Mouse (Mus musculus): ENCODE data around the gene Ets2.
"Not testable (repeated sequence)": the region's sequence is repeated elsewhere in the genome, so short reads cannot be mapped to it uniquely, and the experiment has no call there.

Ets2 gene

DNA sequence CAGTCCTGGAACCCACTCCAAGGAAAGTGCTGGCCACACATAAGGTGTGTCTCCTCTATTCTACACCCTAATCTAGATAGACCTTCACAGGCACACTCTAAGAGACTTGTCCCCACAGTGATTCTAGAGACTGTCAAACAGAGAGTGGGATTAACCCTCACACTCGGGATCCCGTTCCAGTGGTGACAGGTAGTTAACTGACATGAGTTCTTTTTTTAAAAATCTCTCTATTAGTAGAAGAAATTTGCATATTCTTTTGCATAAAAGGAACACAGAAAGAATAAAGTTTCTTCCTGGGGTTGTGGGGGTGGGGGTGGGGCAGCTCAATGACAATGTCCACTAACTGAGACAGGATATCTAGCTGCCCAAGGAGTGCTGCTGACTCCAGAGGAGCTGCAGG is 32.9 kb downstream of the Ets2 start:
- no peak for DNase-seq (ENCODE audit: low spot score in 2 of 2)

DNA sequence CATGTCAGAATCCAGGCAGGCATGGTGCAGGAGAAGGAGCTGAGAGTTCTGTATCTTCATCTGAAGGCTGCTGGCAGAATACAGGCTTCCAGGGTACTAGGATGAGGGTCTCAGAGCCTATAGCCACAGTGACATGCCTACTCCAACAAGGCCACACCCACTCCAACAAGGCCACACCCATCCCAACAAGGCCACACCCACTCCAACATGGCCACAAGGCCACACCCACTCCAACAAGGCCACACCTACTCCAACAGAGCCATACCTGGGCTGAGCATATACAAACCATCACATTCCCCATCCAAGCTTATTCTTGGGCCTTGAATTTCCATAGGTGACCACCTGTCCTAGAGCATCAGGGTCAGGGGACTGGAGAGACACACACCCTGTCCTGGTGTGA is 34.2 kb downstream of the Ets2 start:
- no peak for DNase-seq (ENCODE audit: low spot score in 2 of 2)

GRCm38 (mm10) chr16:95736470-95736869 is 34.6 kb downstream of the Ets2 start:
- no peak for DNase-seq (ENCODE audit: low spot score in 2 of 2)

DNA sequence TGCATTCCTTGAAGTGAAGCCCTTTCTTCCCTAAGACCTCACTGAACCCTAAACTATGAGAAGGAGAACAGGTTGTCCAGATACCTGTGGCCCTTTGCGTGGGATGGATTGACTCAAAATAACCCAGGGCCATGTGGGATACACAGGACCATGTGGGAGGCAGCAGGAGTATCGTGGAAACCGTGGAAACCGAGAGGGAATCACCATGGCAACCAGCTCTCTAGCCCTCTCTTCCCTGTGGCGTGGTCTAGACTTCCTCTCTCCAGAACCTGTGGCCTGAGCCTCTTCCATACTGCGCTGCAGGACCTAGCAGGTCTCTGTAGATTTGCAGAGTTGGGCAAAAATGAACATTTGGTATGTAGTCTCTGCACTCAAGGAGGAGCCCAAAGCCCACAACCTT is 37.6 kb downstream of the Ets2 start:
- no peak for DNase-seq (ENCODE audit: low spot score in 2 of 2)

GRCm38 (mm10) chr16:95741358-95741757 is 39.5 kb downstream of the Ets2 start:
- peak in 1 of 2 experiments; percentile 48 for DNase-seq (ENCODE audit: low spot score in 2 of 2)

- no peak for DNase-seq (ENCODE audit: low spot score in 2 of 2)
These were observed 40.3 kb downstream of the Ets2 start for GRCm38 (mm10) chr16:95741915-95742739.

DNA sequence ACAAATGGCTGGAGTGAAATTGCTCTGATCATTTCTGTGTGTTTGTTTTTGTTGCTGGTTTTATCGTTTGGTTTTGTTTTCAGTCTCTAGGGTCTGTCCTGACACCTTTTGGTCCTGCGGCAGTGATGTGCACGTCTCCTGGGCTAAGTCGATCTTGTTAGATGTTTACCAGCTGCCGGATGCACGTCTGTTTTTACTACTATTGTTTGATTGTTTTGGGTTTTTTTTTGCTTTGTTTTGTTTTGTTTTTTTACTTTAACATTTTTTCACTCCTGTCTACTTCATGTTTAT is 40.8 kb downstream of the Ets2 start:
- DNase-seq (ENCODE audit: low spot score in 2 of 2), result no peak

DNA sequence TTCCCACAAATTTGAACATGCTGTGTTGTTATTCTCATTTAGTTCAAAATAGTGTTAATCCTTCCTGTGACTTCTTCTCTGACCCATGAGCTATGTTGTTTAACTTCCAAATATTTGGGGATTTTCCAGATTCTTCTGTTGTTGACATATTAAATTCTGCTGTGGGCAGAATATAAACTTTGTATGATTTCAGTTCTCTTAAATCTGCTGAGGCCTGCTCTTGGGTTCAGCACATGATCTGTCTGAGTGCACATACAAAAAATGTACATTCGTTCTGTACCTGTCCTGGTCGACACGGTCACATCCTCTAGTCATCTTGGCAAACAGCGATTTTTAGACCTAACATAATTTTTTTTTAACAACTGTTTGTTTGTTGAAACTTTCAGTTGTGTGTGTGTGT is 41.2 kb downstream of the Ets2 start:
- DNase-seq (ENCODE audit: low spot score in 2 of 2), result no peak

DNA sequence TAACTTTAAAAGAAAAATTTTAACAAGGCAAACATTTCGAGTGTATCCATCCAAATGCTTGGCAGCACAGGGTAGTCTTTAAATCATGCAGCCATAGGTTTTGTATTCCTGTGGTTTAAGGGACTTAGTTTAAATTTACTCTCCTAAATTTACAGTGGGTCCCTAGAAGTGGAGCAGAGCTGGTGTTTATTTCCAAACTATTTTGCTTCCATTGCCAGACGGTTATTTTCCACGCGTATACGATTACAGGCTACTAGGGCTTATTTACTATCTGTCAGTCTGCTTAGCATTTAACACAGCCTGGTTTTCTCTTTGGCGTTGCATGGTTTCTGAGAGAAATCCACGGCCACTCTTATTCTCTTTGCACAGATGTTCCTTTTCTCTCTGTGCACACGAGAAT is 42.9 kb downstream of the Ets2 start:
- no peak for DNase-seq (ENCODE audit: low spot score in 2 of 2)

GRCm38 (mm10) chr16:95745685-95746084 is 43.8 kb downstream of the Ets2 start:
- no peak for DNase-seq (ENCODE audit: low spot score in 2 of 2)

- no peak for DNase-seq (ENCODE audit: low spot score in 2 of 2)
These were observed 44.7 kb downstream of the Ets2 start for GRCm38 (mm10) chr16:95746565-95746964.

DNA sequence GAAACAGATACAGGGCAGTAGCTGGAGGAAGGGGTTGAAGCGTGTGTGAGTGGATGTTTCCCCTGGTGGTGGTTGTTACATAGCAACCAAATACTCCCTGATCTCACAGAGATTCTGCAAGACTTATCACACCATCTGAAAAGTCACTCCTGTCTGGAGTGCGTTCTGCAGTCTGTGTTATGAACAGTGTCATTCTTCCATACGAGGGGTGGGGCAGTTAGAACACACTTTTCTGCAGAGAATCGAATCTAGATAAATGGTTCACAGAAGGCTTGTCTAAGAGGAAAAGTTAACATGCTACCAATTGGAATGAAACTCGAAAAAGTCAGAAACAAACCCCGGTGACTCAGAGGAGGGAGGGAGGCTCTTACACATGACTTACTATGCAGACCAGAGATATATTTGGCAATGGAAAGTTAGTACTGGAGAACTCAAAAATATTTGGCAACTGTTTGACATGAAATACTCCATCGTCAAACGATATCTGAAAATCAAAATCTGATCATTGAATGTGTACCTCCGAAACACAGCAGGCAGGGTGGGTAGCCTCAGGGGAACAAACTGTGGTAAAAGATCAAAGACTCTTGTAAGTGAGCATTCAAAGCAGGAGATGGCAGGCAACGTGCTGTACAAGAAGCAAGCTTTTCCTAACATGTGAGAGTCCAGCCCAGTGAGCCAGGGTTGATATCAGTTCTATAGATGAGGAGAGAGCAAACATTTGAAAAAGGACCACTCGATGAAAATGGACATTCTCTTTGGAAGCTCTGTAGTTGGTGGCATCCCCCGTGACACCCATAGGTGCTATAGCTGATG is 47.6 kb downstream of the Ets2 start:
- no peak for DNase-seq (ENCODE audit: low spot score in 2 of 2)

DNA sequence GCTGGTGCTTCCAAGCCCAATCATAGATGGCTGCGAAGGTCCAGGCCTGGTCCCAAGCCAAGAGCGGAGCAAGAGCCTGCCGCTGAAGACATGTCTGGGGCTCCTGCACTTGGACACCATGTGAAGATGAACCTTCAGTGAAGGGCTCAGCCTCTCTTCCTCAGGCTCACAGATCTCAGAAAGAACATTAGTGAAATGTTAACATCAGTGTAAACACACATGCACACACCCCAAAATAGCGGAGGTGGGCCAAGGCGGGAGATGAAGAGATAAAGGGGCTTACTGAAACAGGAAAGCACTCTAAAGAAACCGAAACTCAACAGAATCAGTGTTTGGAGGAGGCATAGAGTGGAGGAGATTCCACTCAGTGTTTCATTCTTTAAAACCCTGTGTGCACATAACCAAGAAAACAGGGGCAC is 48.3 kb downstream of the Ets2 start:
- DNase-seq (ENCODE audit: low spot score in 2 of 2), result no peak

DNA sequence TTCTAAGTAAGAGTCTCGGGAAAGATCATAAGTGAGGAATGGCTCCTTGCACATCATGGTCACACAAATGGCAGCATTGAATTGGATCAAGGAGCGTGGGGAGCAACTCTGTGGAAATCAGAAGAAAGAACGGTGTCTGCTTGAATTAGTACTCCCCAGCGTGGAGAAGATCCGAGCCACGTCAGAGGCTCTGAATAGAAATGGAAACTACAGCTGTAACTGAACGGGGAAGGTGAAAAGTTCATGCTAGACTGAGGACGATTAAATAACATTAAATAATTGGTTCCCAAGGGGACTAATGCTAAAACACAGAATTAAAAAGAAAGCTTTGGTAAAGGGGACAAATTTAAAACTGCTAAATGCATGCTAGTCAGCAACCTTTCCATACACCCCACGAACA is 50.6 kb downstream of the Ets2 start:
- no peak for DNase-seq (ENCODE audit: low spot score in 2 of 2)

DNA sequence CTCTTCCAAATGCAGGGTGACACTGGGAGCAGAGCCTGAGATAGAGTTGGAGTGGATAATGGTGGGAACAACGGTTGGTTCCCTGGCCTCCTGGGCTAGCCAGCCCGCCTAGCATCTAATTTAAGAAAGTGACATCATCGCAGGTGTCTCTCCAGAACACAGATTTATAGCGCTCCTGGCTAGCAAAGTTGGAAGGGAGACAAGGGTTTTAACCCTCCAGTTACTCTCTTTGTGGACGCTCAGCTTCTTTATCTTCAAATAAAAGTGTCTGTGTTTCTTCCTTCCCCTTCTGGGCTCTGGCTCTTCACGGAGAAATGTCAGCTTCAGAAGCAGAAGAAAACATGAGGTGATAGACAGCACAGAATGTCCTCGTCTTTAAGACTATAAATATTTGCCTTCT is 51.4 kb downstream of the Ets2 start:
- no peak for DNase-seq (ENCODE audit: low spot score in 2 of 2)

DNA sequence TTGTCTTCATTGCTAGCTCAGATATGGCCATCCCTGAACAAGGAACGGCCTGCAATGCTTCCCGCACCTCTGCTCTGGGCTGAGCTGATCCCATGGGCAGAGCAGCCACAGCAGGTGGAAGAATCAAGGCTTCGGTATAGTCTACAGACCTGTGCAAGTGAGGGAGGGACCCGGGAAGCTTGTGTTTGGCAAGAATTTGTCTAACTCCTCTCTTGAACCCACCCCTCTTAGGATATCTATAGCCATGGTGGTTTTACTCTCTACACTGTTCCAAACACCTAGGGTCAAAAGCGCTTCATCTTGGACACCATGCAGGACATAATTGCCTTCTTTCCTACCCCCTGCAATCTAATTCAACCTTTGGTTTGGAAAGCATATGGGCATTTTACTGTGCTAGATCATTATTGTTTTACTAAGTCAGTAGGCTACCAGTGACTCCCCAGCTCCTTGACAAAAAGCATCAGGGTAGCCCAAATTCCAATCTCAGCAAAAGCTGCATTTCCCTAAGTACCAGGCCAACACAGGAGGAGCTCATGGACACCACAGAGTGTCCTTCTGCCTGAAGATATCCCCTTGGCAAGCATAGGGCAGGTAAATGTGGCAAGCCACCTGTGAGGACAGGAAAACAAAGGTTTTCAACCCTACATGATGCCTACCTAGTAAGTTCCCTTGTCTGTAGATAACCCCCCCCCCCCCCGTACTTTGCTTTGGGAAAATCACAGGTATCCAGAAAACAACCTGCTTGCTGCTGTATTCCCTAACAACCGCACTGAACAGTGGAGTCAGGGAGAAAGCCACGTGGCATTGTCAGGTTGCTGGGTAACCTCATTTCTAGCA is 57.5 kb downstream of the Ets2 start:
- no peak for DNase-seq (ENCODE audit: low spot score in 2 of 2)

DNA sequence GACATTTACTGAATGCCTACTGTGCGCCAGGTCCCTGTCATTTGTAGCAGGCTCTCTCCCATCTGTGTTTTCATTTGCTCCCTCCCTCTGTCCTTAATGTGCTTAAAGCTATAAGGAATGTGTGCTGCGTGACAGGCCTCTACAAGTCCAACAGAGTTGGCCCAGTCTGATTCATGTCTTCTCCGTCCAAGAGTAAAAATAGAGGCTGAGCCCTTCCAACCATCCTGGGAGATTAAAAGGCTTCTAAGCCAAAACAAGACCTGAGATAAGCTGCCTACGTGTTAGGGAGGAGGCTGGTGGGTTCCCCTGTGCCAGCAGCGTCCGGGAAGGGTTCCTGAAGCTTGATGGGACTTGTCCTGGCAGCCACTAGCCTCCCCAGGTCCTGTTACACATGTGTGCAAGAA is 58.1 kb downstream of the Ets2 start:
- peak; percentile 40 to 51 for DNase-seq (ENCODE audit: low spot score in 2 of 2)

DNA sequence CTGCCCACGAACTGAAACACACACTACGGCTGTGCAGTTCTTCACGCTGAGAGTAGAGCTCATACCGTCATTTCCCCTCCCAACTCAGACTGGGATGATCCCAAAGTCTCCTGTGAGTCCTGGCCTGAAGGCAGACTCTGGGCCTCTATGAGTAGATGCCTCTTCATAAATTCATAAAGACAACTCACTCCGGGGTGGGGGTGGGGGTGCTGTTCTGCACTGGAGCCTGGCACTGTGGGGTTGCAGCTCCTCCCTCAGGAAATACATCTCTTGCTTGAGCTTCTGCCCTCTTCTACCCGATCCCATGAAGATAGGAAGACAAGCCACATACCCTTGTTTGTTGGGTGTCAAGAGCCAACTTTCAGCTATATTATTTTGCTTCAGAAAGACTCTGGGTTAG is 59.9 kb downstream of the Ets2 start:
- DNase-seq (ENCODE audit: low spot score in 2 of 2), result no peak

- DNase-seq (ENCODE audit: low spot score in 2 of 2), result no peak
These were observed 61.3 kb downstream of the Ets2 start for GRCm38 (mm10) chr16:95763201-95763600.

DNA sequence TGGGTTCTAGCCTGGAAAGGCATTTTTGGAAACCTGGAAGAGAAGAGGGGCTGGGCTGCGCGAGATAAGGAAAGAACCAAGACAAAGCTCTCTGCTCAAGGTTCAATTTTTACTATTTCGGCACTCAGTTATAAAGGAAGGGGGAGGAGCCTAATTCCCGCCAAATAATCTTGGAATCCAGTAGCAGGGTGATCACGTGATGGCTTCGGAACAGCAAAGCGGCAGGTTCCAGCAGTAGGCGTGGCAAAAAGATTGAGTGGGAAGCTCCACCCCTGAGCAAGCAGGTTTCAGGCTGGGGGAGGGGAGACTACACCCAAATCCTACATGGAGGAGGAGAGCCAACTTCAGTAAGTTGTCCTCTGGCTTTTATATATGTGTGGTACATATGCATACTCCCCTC is 62.2 kb downstream of the Ets2 start:
- DNase-seq (ENCODE audit: low spot score in 2 of 2), result not testable (repeated sequence)

DNA sequence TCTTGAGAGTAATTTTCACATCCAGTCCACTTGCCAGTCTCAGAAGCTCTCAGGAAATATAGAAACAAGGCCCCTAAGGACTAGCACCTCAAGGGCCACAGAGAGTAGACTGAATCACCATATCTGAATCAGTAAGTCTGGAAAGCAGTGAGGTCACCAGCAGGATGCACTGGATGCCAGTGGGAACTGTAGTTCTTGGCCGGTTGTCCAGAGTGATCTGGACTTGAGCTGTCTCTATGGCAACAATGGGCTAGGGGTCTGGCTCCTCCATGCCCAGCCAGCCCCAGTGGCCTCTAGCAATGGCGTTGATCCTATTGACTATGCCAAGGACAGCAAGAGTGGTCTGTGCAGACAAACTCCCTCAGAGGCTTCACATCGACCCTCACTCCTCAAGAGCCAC is 64.3 kb downstream of the Ets2 start:
- DNase-seq (ENCODE audit: low spot score in 2 of 2), result no peak

DNA sequence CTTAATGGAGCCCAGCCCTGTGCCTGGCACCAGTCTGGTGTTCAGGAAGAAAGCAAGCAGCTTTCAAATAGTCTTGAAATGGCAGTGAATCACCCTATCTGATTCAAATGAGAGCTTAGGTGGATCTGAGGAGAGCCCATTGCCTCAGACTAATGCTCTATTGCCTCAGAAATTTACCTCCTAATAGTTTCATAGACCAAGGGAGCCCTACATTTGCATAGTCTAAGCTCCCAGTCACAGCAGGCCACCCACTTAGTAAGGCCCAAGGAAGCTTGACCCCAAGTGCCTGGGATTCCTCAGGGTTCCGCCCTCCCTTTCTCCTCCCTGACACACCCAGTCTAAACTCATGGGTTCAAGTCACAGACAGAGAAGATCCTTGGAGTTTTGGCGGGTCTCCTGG is 65.4 kb downstream of the Ets2 start:
- DNase-seq (ENCODE audit: low spot score in 2 of 2), result no peak

All from urinary bladder, postnatal 36 days (tissue).